Mouse (Mus musculus): Measurements from ENCODE around the gene Hist1h2bn. TPM values are rescaled to one million over a fixed set of nuclear protein-coding genes. Genes with fewer than 3 reads are reported as not detected.
"Not testable (repeated sequence)": the region's sequence is repeated elsewhere in the genome, so short reads cannot be mapped to it uniquely, and the experiment has no call there.

Gene Hist1h2bn
- polyA plus RNA-seq (2014; fragmentation: Nextera tagmentation; extraction: Ambion mirVana): 3.2 and 3.7 TPM in 2 replicates

DNA sequence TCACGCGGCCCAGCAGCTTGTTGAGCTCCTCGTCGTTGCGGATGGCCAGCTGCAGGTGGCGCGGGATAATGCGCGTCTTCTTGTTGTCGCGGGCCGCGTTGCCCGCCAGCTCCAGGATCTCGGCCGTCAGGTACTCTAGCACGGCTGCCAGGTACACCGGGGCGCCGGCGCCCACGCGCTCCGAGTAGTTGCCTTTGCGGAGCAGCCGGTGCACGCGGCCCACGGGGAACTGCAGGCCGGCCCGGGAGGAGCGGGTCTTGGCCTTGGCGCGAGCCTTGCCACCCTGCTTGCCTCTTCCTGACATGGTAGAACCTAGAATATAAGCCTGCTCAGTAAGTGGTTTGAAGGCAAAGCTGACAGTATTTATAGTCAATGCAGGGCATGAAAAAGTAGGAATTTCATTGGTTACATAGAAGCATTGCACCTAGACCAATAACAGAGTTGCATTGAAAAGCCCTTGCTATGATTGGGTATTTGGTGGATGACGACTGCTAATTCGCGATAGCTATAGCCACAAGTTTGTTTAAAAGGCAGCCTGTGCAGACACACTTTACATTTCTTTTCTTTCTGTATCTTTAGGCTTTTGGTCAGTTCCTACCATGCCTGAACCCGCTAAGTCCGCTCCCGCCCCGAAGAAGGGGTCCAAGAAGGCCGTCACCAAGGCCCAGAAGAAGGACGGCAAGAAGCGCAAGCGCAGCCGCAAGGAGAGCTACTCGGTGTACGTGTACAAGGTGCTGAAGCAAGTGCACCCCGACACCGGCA, at the start of gene Hist1h2bn, which contains the start of gene Hist1h2ak:
Gene Hist1h2bn, plus strand, starts transcription at position 600 of the 762 bp plus-strand sequence.
Gene Hist1h2ak, minus strand, starts transcription at position 304 of the 762 bp plus-strand sequence.
- under 1% methylated on average over 46 of the region's 50 CpGs for WGBS
- peak within 1 kb of the TSS; percentile 70 for H3K4me2 ChIP-seq (ENCODE audit: low read length)
- peak within 1 kb of the TSS; percentile 89 for H3K27ac ChIP-seq (ENCODE audit: low read depth)
- peak within 1 kb of the TSS; percentile 69 for H3K9ac ChIP-seq (ENCODE audit: low read length)
- not testable (repeated sequence) for H3K36me3 ChIP-seq (ENCODE audit: control insufficient read depth, insufficient read depth, low read length); H3K27me3 ChIP-seq (replicated peaks; ENCODE audit: control insufficient read depth, insufficient read depth, low read length); H3K9me3 ChIP-seq (ENCODE audit: control insufficient read depth, low read length)
- H3K4me1 ChIP-seq (replicated peaks; ENCODE audit: control insufficient read depth, insufficient read depth, low read length): peaks cover 20% of the 10 kb centered on the region
- peak within 1 kb of the TSS; percentile 45 for H3K4me3 ChIP-seq (ENCODE audit: low read depth, low read length)
- DNase-seq (ENCODE audit: low spot score) (peak; percentile 87), ATAC-seq (replicated peaks; ENCODE audit: low FRiP score, low TSS enrichment, low read depth) (peak; percentile 93)

DNA sequence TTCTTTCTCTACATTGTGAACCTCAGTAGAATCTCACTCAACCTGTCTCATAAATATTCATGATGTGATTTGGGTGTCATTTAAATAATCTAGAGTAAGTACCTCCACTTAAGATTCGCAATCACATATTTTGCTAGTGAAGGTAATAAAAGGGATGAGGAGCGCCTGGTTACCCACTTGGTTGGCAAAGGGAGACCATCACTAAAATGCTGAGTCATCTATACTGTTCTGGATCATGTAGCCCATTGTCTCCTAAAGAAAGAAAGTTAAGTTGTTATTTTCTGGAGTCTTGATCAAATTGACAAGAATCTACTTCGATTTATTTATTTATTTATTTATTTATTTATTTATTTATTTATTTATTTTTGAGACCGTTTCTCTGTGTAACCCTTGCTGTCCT, 47.3 kb upstream of the Hist1h2bn start:
- Histone ChIP-seq H3K9me3 (ENCODE audit: control insufficient read depth, low read length) (no peaks in the 10 kb centered on the region), H3K27ac (ENCODE audit: low read depth) (no peak overlapping the region), H3K9ac (ENCODE audit: low read length) (no peak overlapping the region), H3K4me1 (replicated peaks; ENCODE audit: control insufficient read depth, insufficient read depth, low read length) (no peaks in the 10 kb centered on the region), H3K36me3 (ENCODE audit: control insufficient read depth, insufficient read depth, low read length) (no peaks in the 10 kb centered on the region), H3K4me3 (ENCODE audit: low read depth, low read length) (no peak overlapping the region), H3K27me3 (replicated peaks; ENCODE audit: control insufficient read depth, insufficient read depth, low read length) (no peaks in the 10 kb centered on the region), H3K4me2 (ENCODE audit: low read length) (no peak overlapping the region)
- 71% methylated on average over 4 of the region's 4 CpGs for whole genome bisulfite sequencing
- no peak for DNase-seq (ENCODE audit: low spot score)
- ATAC-seq (replicated peaks; ENCODE audit: low FRiP score, low TSS enrichment, low read depth): no peak

- under 1% methylated on average over 32 of the region's 32 CpGs for WGBS
- Histone ChIP-seq H3K27ac (ENCODE audit: low read depth) (peak overlapping the region; percentile 67; the same call in 1 of the 2 replicates), H3K4me3 (ENCODE audit: low read depth, low read length) (peak overlapping the region; percentile 76), H3K36me3 (ENCODE audit: control insufficient read depth, insufficient read depth, low read length) (no peaks in the 10 kb centered on the region), H3K27me3 (replicated peaks; ENCODE audit: control insufficient read depth, insufficient read depth, low read length) (no peaks in the 10 kb centered on the region), H3K9me3 (ENCODE audit: control insufficient read depth, low read length) (no peaks in the 10 kb centered on the region), H3K4me1 (replicated peaks; ENCODE audit: control insufficient read depth, insufficient read depth, low read length) (peaks cover 2% of the 10 kb centered on the region), H3K4me2 (ENCODE audit: low read length) (peak overlapping the region; percentile 52), H3K9ac (ENCODE audit: low read length) (peak overlapping the region; percentile 66)
- peak; percentile 86 for ATAC-seq (replicated peaks; ENCODE audit: low FRiP score, low TSS enrichment, low read depth)
- peak; percentile 95 for DNase-seq (ENCODE audit: low spot score)
These were observed 43.8 kb upstream of the Hist1h2bn start for GRCm38 (mm10) chr13:21710031-21710711.

DNA sequence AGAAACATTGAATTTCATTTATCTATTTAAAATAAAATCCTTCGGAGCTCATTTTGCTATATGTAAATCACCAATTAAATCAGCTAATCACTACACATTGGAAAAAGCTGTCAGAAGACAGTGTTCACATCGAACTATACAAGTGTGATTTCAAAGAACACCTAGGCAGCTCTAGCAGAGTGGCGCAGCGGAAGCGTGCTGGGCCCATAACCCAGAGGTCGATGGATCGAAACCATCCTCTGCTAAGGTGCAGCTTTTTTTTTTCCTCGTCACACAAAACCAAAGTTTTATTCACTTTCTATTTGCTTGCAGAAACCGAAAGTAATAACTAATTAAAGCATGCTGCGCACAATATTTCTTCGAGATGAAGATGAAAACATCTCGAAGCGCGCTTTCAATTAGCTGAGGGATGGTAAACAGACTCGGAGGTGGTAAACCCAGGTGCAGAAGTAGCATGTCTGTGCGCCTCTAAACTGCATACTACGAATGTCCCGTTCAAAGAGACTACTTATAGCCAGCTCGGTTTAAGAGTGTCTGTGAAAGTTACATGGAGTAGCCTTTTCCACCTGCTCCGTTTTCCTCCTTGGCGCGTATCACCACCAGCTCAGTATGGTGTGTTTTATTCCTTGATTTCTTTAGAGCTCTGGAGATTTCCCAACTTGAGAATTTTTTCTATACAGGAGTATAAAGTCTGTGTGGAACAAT, 43.0 kb upstream of the Hist1h2bn start:
- Histone ChIP-seq H3K27ac (ENCODE audit: low read depth) (no peak overlapping the region), H3K4me3 (ENCODE audit: low read depth, low read length) (peak overlapping the region; percentile 76), H3K4me1 (replicated peaks; ENCODE audit: control insufficient read depth, insufficient read depth, low read length) (peaks cover 5% of the 10 kb centered on the region), H3K9me3 (ENCODE audit: control insufficient read depth, low read length) (no peaks in the 10 kb centered on the region), H3K9ac (ENCODE audit: low read length) (peak overlapping the region; percentile 22), H3K36me3 (ENCODE audit: control insufficient read depth, insufficient read depth, low read length) (no peaks in the 10 kb centered on the region), H3K4me2 (ENCODE audit: low read length) (peak overlapping the region; percentile 52), H3K27me3 (replicated peaks; ENCODE audit: control insufficient read depth, insufficient read depth, low read length) (no peaks in the 10 kb centered on the region)
- peak; percentile 91 for DNase-seq (ENCODE audit: low spot score)
- peak; percentile 88 for ATAC-seq (replicated peaks; ENCODE audit: low FRiP score, low TSS enrichment, low read depth)
- 3% methylated on average over 22 of the region's 22 CpGs for WGBS

GRCm38 (mm10) chr13:21711698-21712097, 42.2 kb upstream of the Hist1h2bn start:
- Histone ChIP-seq H3K4me1 (replicated peaks; ENCODE audit: control insufficient read depth, insufficient read depth, low read length) (peaks cover 5% of the 10 kb centered on the region), H3K4me2 (ENCODE audit: low read length) (peak overlapping the region; percentile 52), H3K9me3 (ENCODE audit: control insufficient read depth, low read length) (no peaks in the 10 kb centered on the region), H3K36me3 (ENCODE audit: control insufficient read depth, insufficient read depth, low read length) (no peaks in the 10 kb centered on the region), H3K9ac (ENCODE audit: low read length) (no peak overlapping the region), H3K27me3 (replicated peaks; ENCODE audit: control insufficient read depth, insufficient read depth, low read length) (no peaks in the 10 kb centered on the region), H3K4me3 (ENCODE audit: low read depth, low read length) (peak overlapping the region; percentile 76), H3K27ac (ENCODE audit: low read depth) (no peak overlapping the region)
- no peak for DNase-seq (ENCODE audit: low spot score)
- WGBS: 27% methylated on average over 4 of the region's 4 CpGs
- ATAC-seq (replicated peaks; ENCODE audit: low FRiP score, low TSS enrichment, low read depth): no peak

DNA sequence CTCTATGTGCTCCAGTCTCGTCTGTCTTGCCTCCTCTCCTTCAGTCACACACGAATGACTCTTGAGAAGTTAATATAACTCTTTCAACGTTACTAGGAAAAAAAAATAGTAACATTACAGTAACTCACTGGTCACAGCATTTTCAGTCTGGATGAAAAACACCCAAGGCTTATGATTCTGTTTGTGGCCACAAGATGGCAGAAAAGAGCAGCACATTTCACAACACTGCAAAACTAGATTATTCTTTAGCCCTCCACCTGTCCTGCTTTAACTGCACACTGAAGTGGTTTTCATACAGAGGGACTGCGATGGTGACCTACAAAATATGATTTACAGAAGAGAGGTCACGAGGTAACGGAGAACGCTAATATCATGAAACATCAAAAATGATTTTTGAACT, 39.2 kb upstream of the Hist1h2bn start:
- Histone ChIP-seq H3K9me3 (ENCODE audit: control insufficient read depth, low read length) (no peaks in the 10 kb centered on the region), H3K4me3 (ENCODE audit: low read depth, low read length) (peak overlapping the region; percentile 50), H3K27ac (ENCODE audit: low read depth) (peak overlapping the region; percentile 98), H3K9ac (ENCODE audit: low read length) (peak overlapping the region; percentile 73), H3K27me3 (replicated peaks; ENCODE audit: control insufficient read depth, insufficient read depth, low read length) (no peaks in the 10 kb centered on the region), H3K4me2 (ENCODE audit: low read length) (peak overlapping the region; percentile 91), H3K36me3 (ENCODE audit: control insufficient read depth, insufficient read depth, low read length) (no peaks in the 10 kb centered on the region), H3K4me1 (replicated peaks; ENCODE audit: control insufficient read depth, insufficient read depth, low read length) (peaks cover 16% of the 10 kb centered on the region)
- 0 out of 2 replicates have a peak, but pooled peaks have one; percentile 7 for ATAC-seq (replicated peaks; ENCODE audit: low FRiP score, low TSS enrichment, low read depth)
- peak; percentile 68 for DNase-seq (ENCODE audit: low spot score)
- WGBS: under 1% methylated on average over 7 of the region's 7 CpGs

DNA sequence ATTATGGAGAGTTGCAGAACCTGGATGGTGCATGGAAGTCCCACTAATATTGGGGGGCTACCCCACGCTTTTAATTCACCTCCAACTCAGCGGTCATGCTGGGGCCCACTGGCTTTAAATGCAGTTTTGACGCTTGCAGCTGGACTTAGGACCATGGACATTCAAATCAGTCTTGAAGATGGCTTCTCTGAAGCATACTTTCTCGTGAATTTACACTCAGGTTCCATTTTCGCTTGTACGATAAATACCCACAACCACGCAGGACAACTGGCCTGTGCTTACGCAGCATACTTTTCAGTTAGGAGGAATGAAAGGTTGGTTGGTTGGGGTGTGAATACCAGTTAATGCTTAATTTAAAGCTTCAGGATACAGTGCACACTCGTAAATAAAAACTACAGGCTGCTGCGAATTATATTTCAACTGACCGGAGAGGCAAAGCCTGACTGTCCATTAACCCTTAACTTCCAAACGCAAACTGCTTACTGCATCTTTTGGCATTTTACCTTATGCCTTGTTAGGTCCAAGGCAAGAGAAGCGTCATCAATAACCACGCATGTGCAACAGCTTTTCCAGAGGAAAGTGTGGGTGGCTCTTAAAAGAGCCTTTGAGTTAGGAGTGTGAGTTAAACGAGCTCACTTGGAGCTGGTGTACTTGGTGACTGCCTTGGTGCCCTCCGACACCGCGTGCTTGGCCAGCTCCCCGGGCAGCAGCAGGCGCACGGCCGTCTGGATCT, 38.6 kb upstream of the Hist1h2bn start:
- peak; percentile 73 for DNase-seq (ENCODE audit: low spot score)
- peak overlapping the region; percentile 50 for H3K4me3 ChIP-seq (ENCODE audit: low read depth, low read length)

More for the DNA sequence above, 38.6 kb upstream of the Hist1h2bn start:
- under 1% methylated on average over 20 of the region's 22 CpGs for WGBS
- Histone ChIP-seq H3K36me3 (ENCODE audit: control insufficient read depth, insufficient read depth, low read length) (no peaks in the 10 kb centered on the region), H3K4me1 (replicated peaks; ENCODE audit: control insufficient read depth, insufficient read depth, low read length) (peaks cover 18% of the 10 kb centered on the region), H3K9me3 (ENCODE audit: control insufficient read depth, low read length) (no peaks in the 10 kb centered on the region), H3K27me3 (replicated peaks; ENCODE audit: control insufficient read depth, insufficient read depth, low read length) (no peaks in the 10 kb centered on the region), H3K9ac (ENCODE audit: low read length) (peak overlapping the region; percentile 73), H3K27ac (ENCODE audit: low read depth) (peak overlapping the region; percentile 98), H3K4me2 (ENCODE audit: low read length) (peak overlapping the region; percentile 91)
- ATAC-seq (replicated peaks; ENCODE audit: low FRiP score, low TSS enrichment, low read depth): no peak

Data from intestine, embryonic 14.5 days (tissue).